In the genomic region with DNA sequence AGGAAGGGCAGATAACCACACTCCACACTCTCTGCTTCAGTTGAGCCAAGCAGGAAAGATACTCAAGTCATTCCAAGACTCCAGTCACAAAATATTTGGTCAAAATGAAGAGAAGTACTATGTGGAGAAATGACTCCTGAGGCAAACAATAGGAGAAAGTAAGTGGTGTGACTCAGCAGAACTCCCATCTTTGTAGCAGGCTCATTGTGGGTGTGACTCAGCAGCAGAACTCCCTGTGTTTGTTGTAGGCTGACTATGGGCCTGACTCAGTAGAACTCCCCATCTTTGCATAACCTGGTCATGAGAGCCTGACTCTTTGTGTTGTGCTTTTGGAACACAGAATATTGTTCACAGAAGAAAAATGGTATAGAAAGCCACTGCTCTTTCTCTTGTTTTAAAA, we compare ENCODE assay signal across 24 mouse cellular contexts.
DNase-seq lines count a peak whose midpoint lies in the region; ATAC-seq lines count a peak whose summit lies in the region.
"Had no signal": no experiment of that assay in that cellular context is flagged by ENCODE, and none has a peak within 500 bp of the region (broad histone marks: within the 10 kb centered on the region; RNA-seq: fewer than 3 reads in every experiment).

No protein-coding gene starts in this region.

- 0 out of 2 replicates have a peak, but pooled peaks cover 2% of the 10 kb centered on the region for H3K36me3 ChIP-seq in forebrain, embryonic 15.5 days
- H3K36me3 ChIP-seq in forebrain, embryonic 12.5 days (replicated peaks) = no peaks in the 10 kb centered on the region
- H3K36me3 ChIP-seq in hindbrain, embryonic 15.5 days = 0 out of 2 replicates have a peak, but pooled peaks cover 3% of the 10 kb centered on the region
- H3K36me3 ChIP-seq in hindbrain, embryonic 12.5 days = 0 out of 2 replicates have a peak, but pooled peaks cover under 1% of the 10 kb centered on the region
- peaks cover 2% of the 10 kb centered on the region; the same call in 1 of the 2 replicates for H3K36me3 ChIP-seq in neural tube, embryonic 15.5 days
- H3K36me3 ChIP-seq: embryonic facial prominence, embryonic 15.5 days; heart, embryonic 15.5 days; kidney, embryonic 15.5 days had no signal

- H3K9ac ChIP-seq in forebrain, embryonic 15.5 days (replicated peaks) = no peak overlapping the region
- H3K9ac ChIP-seq in forebrain, embryonic 12.5 days = no peak overlapping the region
- H3K9ac ChIP-seq in hindbrain, embryonic 15.5 days = no peak overlapping the region
- no peak overlapping the region for H3K9ac ChIP-seq in hindbrain, embryonic 12.5 days
- no peak overlapping the region for H3K9ac ChIP-seq in neural tube, embryonic 15.5 days (replicated peaks)
- H3K9ac ChIP-seq: embryonic facial prominence, embryonic 15.5 days; heart, embryonic 15.5 days; kidney, embryonic 15.5 days had no signal

- peak overlapping the region; percentile 74 for H3K27ac ChIP-seq in forebrain, embryonic 15.5 days (replicated peaks)
- H3K27ac ChIP-seq in forebrain, embryonic 12.5 days = no peak overlapping the region
- peak overlapping the region; percentile 44 for H3K27ac ChIP-seq in hindbrain, embryonic 15.5 days (replicated peaks)
- no peak overlapping the region for H3K27ac ChIP-seq in hindbrain, embryonic 12.5 days
- H3K27ac ChIP-seq in neural tube, embryonic 15.5 days (replicated peaks) = 0 out of 2 replicates have a peak overlapping the region, but pooled peaks have one; percentile 18
- H3K27ac ChIP-seq: embryonic facial prominence, embryonic 15.5 days; gastrocnemius, adult 2 months; heart, embryonic 15.5 days; kidney, embryonic 15.5 days had no signal

- H3K4me2 ChIP-seq in forebrain, embryonic 15.5 days (replicated peaks) = no peak overlapping the region
- H3K4me2 ChIP-seq in forebrain, embryonic 12.5 days = no peak overlapping the region
- no peak overlapping the region for H3K4me2 ChIP-seq in hindbrain, embryonic 15.5 days
- H3K4me2 ChIP-seq in hindbrain, embryonic 12.5 days (replicated peaks) = no peak overlapping the region
- no peak overlapping the region for H3K4me2 ChIP-seq in neural tube, embryonic 15.5 days
- H3K4me2 ChIP-seq: embryonic facial prominence, embryonic 15.5 days; heart, embryonic 11.5 days; heart, embryonic 15.5 days; kidney, embryonic 15.5 days had no signal

- no peak for ATAC-seq in forebrain, embryonic 15.5 days (replicated peaks)
- ATAC-seq in forebrain, embryonic 12.5 days (ENCODE audit: low FRiP score) = no peak
- ATAC-seq in hindbrain, embryonic 15.5 days (ENCODE audit: low FRiP score, low read depth) = no peak
- no peak for ATAC-seq in hindbrain, embryonic 12.5 days (ENCODE audit: low FRiP score)
- ATAC-seq in neural tube, embryonic 15.5 days (ENCODE audit: low FRiP score) = no peak
- ATAC-seq in megakaryocyte progenitor cell, adult 5-6 weeks (replicated peaks; ENCODE audit: poor library complexity) = no peak
- ATAC-seq: intestine, embryonic 16.5 days had no signal

- no peak for DNase-seq in neural tube, embryonic 10.5 days (ENCODE audit: extremely low spot score, low spot score)
- peak; percentile 62 for DNase-seq in brain, adult 2 months (ENCODE audit: low read depth, low spot score)
- DNase-seq: adrenal gland, adult 2 months; adrenal gland, postnatal 36 days; cerebellum, adult 11 months; cerebellum, adult 8-10 months; embryo, embryonic 11 days; gastrocnemius, adult 2 months; gastrocnemius, postnatal 25 days; heart, adult 18-20 months; heart, postnatal 14 days; kidney, adult 2 months had no signal

- H3K4me3 ChIP-seq in forebrain, embryonic 15.5 days = no peak overlapping the region
- H3K4me3 ChIP-seq in forebrain, embryonic 12.5 days (replicated peaks) = no peak overlapping the region
- H3K4me3 ChIP-seq in hindbrain, embryonic 15.5 days = no peak overlapping the region
- H3K4me3 ChIP-seq in hindbrain, embryonic 12.5 days = no peak overlapping the region
- no peak overlapping the region for H3K4me3 ChIP-seq in neural tube, embryonic 15.5 days (replicated peaks)
- H3K4me3 ChIP-seq: embryonic facial prominence, embryonic 15.5 days; erythroblast, embryonic 14.5 days; gastrocnemius, adult 2 months; heart, embryonic 15.5 days; kidney, embryonic 15.5 days had no signal

- H3K4me1 ChIP-seq in forebrain, embryonic 15.5 days = peaks cover 32% of the 10 kb centered on the region
- H3K4me1 ChIP-seq in forebrain, embryonic 12.5 days = peaks cover 8% of the 10 kb centered on the region; the same call in 1 of the 2 replicates
- peaks cover 19% of the 10 kb centered on the region for H3K4me1 ChIP-seq in hindbrain, embryonic 15.5 days (replicated peaks)
- H3K4me1 ChIP-seq in hindbrain, embryonic 12.5 days = no peaks in the 10 kb centered on the region
- H3K4me1 ChIP-seq in neural tube, embryonic 15.5 days = peaks cover 15% of the 10 kb centered on the region; the same call in 1 of the 2 replicates
- H3K4me1 ChIP-seq: embryonic facial prominence, embryonic 15.5 days; heart, embryonic 15.5 days; kidney, embryonic 15.5 days had no signal

- no peaks in the 10 kb centered on the region for H3K27me3 ChIP-seq in forebrain, embryonic 15.5 days
- no peaks in the 10 kb centered on the region for H3K27me3 ChIP-seq in forebrain, embryonic 12.5 days
- no peaks in the 10 kb centered on the region for H3K27me3 ChIP-seq in hindbrain, embryonic 15.5 days
- H3K27me3 ChIP-seq in hindbrain, embryonic 12.5 days = no peaks in the 10 kb centered on the region
- no peaks in the 10 kb centered on the region for H3K27me3 ChIP-seq in neural tube, embryonic 15.5 days (replicated peaks)
- H3K27me3 ChIP-seq: embryonic facial prominence, embryonic 15.5 days; heart, embryonic 15.5 days; kidney, embryonic 15.5 days had no signal

- H3K9me3 ChIP-seq in forebrain, embryonic 15.5 days = no peaks in the 10 kb centered on the region
- H3K9me3 ChIP-seq in forebrain, embryonic 12.5 days = no peaks in the 10 kb centered on the region
- H3K9me3 ChIP-seq in hindbrain, embryonic 15.5 days = no peaks in the 10 kb centered on the region
- H3K9me3 ChIP-seq in hindbrain, embryonic 12.5 days (replicated peaks) = no peaks in the 10 kb centered on the region
- H3K9me3 ChIP-seq in neural tube, embryonic 15.5 days (replicated peaks) = no peaks in the 10 kb centered on the region
- H3K9me3 ChIP-seq: embryonic facial prominence, embryonic 15.5 days; heart, embryonic 15.5 days; kidney, embryonic 15.5 days had no signal

Comparison
In these comparisons a context has a peak if more than half of its experiments do, and no peak if none do; other contexts are left out.
1. H3K27ac ChIP-seq: peak in forebrain, embryonic 15.5 days (single experiment), hindbrain, embryonic 15.5 days (single experiment) and neural tube, embryonic 15.5 days (single experiment); none in forebrain, embryonic 12.5 days (single experiment) and hindbrain, embryonic 12.5 days (single experiment).